Mouse (Mus musculus): ENCODE data around the gene Sap30bp. TPM values are rescaled to one million over a fixed set of nuclear protein-coding genes. Genes with fewer than 3 reads are reported as not detected.

The Sap30bp gene
- total RNA-seq, 1 experiment = 63.5 TPM

DNA sequence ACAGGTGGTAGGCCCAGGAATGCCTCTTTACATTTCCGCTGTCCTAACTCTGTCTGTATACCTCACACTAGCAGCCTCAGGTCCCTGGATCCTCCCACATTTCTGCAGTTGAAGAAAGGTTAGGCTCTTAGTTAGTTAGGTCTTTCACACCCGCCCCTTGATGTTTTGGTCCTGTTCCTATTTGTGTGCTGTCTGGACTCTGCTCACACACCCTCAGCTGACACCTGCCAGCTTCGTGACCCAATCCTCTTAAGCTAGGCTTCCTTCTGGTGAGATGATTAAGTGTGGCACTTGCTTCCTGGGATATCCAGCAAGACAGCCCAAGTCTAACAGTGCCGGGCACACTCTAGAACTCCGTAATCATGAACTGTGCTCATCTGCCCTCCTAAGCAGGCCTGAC lies 26.6 kb upstream of the Sap30bp start:
- Histone ChIP-seq H3K9ac (ENCODE audit: insufficient read depth, low read depth, low read length, poor library complexity, severe bottlenecking) (no peak overlapping the region), H3K9me3 (ENCODE audit: control insufficient read depth, insufficient read depth, low read depth, low read length) (no peaks in the 10 kb centered on the region), H3K4me1 (ENCODE audit: control insufficient read depth in 2 of 2, insufficient read depth in 2 of 2, low read length in 2 of 2, poor library complexity in 1 of 2) (peaks cover 0 to 13% of the 10 kb centered on the region in 2 experiments; a peak in 2 of 4 replicates), H3K36me3 (ENCODE audit: control insufficient read depth, insufficient read depth, low read length, poor library complexity, severe bottlenecking) (no peaks in the 10 kb centered on the region; the same call in 1 of the 2 replicates), H3K4me3 (ENCODE audit: insufficient read depth in 1 of 2, low read depth in 1 of 2, low read length in 2 of 2, poor library complexity in 1 of 2, severe bottlenecking in 1 of 2) (no peak overlapping the region), H3K27ac (ENCODE audit: insufficient read depth, low read depth, low read length, poor library complexity, severe bottlenecking) (no peak overlapping the region)
- DNase-seq (ENCODE audit: low read depth, low spot score) = no peak
- TF ChIP-seq HCFC1 (IDR thresholded peaks at IDR 0.05; ENCODE audit: borderline replicate concordance, insufficient read depth, low read length) = no peak
- no peak for TF ChIP-seq ZC3H11A (IDR thresholded peaks at IDR 0.05; ENCODE audit: borderline replicate concordance, low read depth, low read length)
- TF ChIP-seq CHD2 (IDR thresholded peaks at IDR 0.05; ENCODE audit: low read depth, low read length) = no peak
- TF ChIP-seq ZNF384 (IDR thresholded peaks at IDR 0.05; ENCODE audit: low read depth, low read length) = no peak
- TF ChIP-seq MAFK (IDR thresholded peaks at IDR 0.05; ENCODE audit: insufficient read depth, low read depth, low read length) = no peak
- in situ Hi-C loops (cut with MboI; ENCODE audit: low sequenced_read_pairs in 2 of 2, unreplicated experiment in 2 of 2) = no loop called here

DNA sequence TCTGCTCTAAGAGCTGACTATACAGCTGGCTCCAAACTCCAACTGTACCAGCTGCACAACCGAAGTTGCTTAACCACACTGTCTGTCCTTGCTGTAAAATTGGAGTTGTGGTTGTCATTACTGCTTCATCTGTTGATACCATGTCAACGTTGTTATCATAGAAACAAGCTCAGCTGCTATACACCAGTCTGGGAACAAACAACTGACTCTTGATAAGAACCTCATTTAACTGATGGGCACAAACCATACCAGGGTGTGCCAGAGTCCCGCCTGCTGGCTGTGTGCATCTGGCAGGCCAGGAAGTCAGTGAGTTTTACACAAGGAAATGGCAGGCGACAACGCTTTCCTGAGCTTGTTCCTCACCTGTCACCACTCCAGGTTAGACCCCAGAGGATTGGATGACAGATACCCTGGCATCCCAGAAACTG lies 21.9 kb upstream of the Sap30bp start:
- Histone ChIP-seq H3K4me1 (ENCODE audit: control insufficient read depth in 2 of 2, insufficient read depth in 2 of 2, low read length in 2 of 2, poor library complexity in 1 of 2) (0 out of 4 replicates have a peak, but pooled peaks cover 0 to 5% of the 10 kb centered on the region in 2 experiments), H3K27ac (ENCODE audit: insufficient read depth, low read depth, low read length, poor library complexity, severe bottlenecking) (no peak overlapping the region), H3K4me3 (ENCODE audit: insufficient read depth in 1 of 2, low read depth in 1 of 2, low read length in 2 of 2, poor library complexity in 1 of 2, severe bottlenecking in 1 of 2) (no peak overlapping the region), H3K9ac (ENCODE audit: insufficient read depth, low read depth, low read length, poor library complexity, severe bottlenecking) (no peak overlapping the region), H3K9me3 (ENCODE audit: control insufficient read depth, insufficient read depth, low read depth, low read length) (no peaks in the 10 kb centered on the region), H3K36me3 (ENCODE audit: control insufficient read depth, insufficient read depth, low read length, poor library complexity, severe bottlenecking) (peaks cover under 1% of the 10 kb centered on the region; the same call in 1 of the 2 replicates)
- TF ChIP-seq CHD2 (IDR thresholded peaks at IDR 0.05; ENCODE audit: low read depth, low read length) = no peak
- no peak for TF ChIP-seq MAFK (IDR thresholded peaks at IDR 0.05; ENCODE audit: insufficient read depth, low read depth, low read length)
- in situ Hi-C loops (cut with MboI; ENCODE audit: low sequenced_read_pairs in 2 of 2, unreplicated experiment in 2 of 2) = no loop called here
- DNase-seq (ENCODE audit: low read depth, low spot score) = no peak

DNA sequence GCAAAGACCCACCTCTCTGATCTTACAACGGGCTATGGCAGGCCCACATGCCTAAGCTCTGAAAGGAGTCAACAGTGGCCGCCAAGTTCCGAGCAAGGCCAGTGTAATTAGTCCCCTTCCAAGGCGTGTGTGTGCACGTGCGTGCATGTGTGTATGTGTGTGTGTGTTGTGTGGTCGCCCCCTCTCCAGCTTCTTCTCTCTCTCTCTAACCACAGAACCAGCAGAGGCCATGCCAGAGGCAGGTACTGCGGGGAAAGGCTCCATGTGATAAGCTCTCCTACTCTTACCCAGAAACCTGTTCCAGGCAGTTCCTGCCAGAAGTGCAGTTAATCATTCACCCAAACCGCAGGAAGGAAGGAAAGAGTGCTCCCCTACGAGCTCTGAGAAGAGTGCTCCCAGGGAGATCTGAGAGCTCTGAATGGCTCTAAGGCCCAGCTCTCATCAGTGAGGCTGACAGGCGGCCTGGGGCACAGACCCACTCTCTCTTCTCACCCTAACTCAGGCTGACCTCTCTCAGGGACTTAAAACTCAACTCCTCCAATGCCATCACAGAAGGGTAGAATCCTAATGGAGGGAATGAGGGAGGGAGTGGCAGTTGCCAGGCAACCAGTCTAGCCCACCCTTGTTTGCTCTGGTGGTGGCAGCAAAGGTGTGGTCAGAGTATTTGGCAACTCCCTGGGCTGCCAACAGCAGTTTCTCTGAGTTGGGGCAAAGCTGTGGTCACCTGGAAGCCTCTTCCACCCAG lies 21.3 kb upstream of the Sap30bp start, which contains the start of gene Smim6:
Gene Smim6, plus strand, starts transcription at position 386 of the 745 bp plus-strand sequence.
- DNase-seq (ENCODE audit: low read depth, low spot score) = no peak
- Histone ChIP-seq H3K27ac (ENCODE audit: insufficient read depth, low read depth, low read length, poor library complexity, severe bottlenecking) (no peak within 1 kb of the TSS), H3K9me3 (ENCODE audit: control insufficient read depth, insufficient read depth, low read depth, low read length) (no peaks in the 10 kb centered on the region), H3K9ac (ENCODE audit: insufficient read depth, low read depth, low read length, poor library complexity, severe bottlenecking) (no peak within 1 kb of the TSS), H3K4me3 (ENCODE audit: insufficient read depth in 1 of 2, low read depth in 1 of 2, low read length in 2 of 2, poor library complexity in 1 of 2, severe bottlenecking in 1 of 2) (no peak within 1 kb of the TSS), H3K4me1 (ENCODE audit: control insufficient read depth in 2 of 2, insufficient read depth in 2 of 2, low read length in 2 of 2, poor library complexity in 1 of 2) (peaks cover 0 to 5% of the 10 kb centered on the region in 2 experiments; a peak in 1 of 4 replicates), H3K36me3 (ENCODE audit: control insufficient read depth, insufficient read depth, low read length, poor library complexity, severe bottlenecking) (peaks cover 3% of the 10 kb centered on the region; the same call in 1 of the 2 replicates)
- in situ Hi-C loops (cut with MboI; ENCODE audit: low sequenced_read_pairs in 2 of 2, unreplicated experiment in 2 of 2) = no loop called here
- no peak for TF ChIP-seq ZC3H11A (IDR thresholded peaks at IDR 0.05; ENCODE audit: borderline replicate concordance, low read depth, low read length)

DNA sequence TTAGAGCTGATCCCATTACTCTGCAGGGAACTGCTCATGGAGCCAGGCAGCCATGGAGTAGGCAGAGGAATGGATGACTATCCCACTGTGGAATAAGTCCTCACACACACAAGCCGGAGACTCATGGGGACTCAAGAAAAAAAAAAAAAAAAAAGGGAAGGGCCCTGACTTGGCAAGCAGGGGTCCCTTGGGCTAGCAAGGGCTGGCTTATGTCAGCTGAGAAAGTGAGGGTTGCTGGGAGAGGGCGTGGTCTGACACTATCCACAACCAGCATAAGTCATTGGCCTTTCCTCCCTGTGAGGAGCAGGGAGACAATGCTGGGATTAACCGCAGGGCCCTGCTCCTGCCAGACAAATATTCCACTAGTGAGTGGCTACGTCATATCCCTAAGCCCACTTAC lies 16.5 kb upstream of the Sap30bp start:
- H3K27ac ChIP-seq (ENCODE audit: insufficient read depth, low read depth, low read length, poor library complexity, severe bottlenecking) = no peak overlapping the region
- H3K4me3 ChIP-seq (ENCODE audit: insufficient read depth in 1 of 2, low read depth in 1 of 2, low read length in 2 of 2, poor library complexity in 1 of 2, severe bottlenecking in 1 of 2) = no peak overlapping the region
- peaks cover 0 to 5% of the 10 kb centered on the region in 2 experiments; a peak in 1 of 4 replicates for H3K4me1 ChIP-seq (ENCODE audit: control insufficient read depth in 2 of 2, insufficient read depth in 2 of 2, low read length in 2 of 2, poor library complexity in 1 of 2)
- H3K36me3 ChIP-seq (ENCODE audit: control insufficient read depth, insufficient read depth, low read length, poor library complexity, severe bottlenecking) = peaks cover 5% of the 10 kb centered on the region; the same call in 1 of the 2 replicates
- DNase-seq (ENCODE audit: low read depth, low spot score) = no peak
- in situ Hi-C loops (cut with MboI; ENCODE audit: low sequenced_read_pairs in 2 of 2, unreplicated experiment in 2 of 2) = no loop called here
- no peaks in the 10 kb centered on the region for H3K9me3 ChIP-seq (ENCODE audit: control insufficient read depth, insufficient read depth, low read depth, low read length)
- TF ChIP-seq HCFC1 (IDR thresholded peaks at IDR 0.05; ENCODE audit: borderline replicate concordance, insufficient read depth, low read length) (no peak), ZC3H11A (IDR thresholded peaks at IDR 0.05; ENCODE audit: borderline replicate concordance, low read depth, low read length) (no peak), MAFK (IDR thresholded peaks at IDR 0.05; ENCODE audit: insufficient read depth, low read depth, low read length) (no peak), CHD2 (IDR thresholded peaks at IDR 0.05; ENCODE audit: low read depth, low read length) (no peak)
- H3K9ac ChIP-seq (ENCODE audit: insufficient read depth, low read depth, low read length, poor library complexity, severe bottlenecking) = no peak overlapping the region

DNA sequence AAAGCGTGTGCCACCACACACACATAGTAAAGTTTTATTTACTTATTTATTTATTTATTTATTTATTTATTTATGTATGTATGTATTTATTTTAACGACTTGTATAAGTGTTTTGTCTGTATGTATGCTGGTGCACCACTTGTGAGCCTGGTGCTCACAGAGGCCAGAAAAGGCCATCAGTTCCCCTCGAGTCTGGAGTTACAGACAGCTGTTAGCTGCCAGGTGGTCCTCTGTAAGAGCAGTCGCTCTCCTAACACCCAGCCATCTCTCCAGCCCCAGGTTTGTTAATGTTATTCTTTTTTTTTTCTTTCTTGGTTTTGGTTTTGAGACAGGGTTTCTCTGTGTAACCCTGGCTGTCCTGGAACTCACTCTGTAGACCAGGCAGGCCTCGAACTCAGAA lies 14.4 kb upstream of the Sap30bp start:
- in situ Hi-C loops (cut with MboI; ENCODE audit: low sequenced_read_pairs in 2 of 2, unreplicated experiment in 2 of 2) = no loop called here
- no peak for DNase-seq (ENCODE audit: low read depth, low spot score)
- TF ChIP-seq MAFK (IDR thresholded peaks at IDR 0.05; ENCODE audit: insufficient read depth, low read depth, low read length) (no peak), ZC3H11A (IDR thresholded peaks at IDR 0.05; ENCODE audit: borderline replicate concordance, low read depth, low read length) (no peak)
- peaks cover 11% of the 10 kb centered on the region for H3K36me3 ChIP-seq (ENCODE audit: control insufficient read depth, insufficient read depth, low read length, poor library complexity, severe bottlenecking)
- H3K4me1 ChIP-seq (ENCODE audit: control insufficient read depth in 2 of 2, insufficient read depth in 2 of 2, low read length in 2 of 2, poor library complexity in 1 of 2) = no peaks in the 10 kb centered on the region; a peak in 1 of 4 replicates
- no peak overlapping the region for H3K9ac ChIP-seq (ENCODE audit: insufficient read depth, low read depth, low read length, poor library complexity, severe bottlenecking)
- H3K27ac ChIP-seq (ENCODE audit: insufficient read depth, low read depth, low read length, poor library complexity, severe bottlenecking) = no peak overlapping the region
- H3K9me3 ChIP-seq (ENCODE audit: control insufficient read depth, insufficient read depth, low read depth, low read length) = no peaks in the 10 kb centered on the region
- no peak overlapping the region for H3K4me3 ChIP-seq (ENCODE audit: insufficient read depth in 1 of 2, low read depth in 1 of 2, low read length in 2 of 2, poor library complexity in 1 of 2, severe bottlenecking in 1 of 2)
